Comparison of ENCODE assay signal across 14 mouse cellular contexts in genomic region chr1:84825091-84825490, GRCm38 (mm10).
"Had no signal": no experiment of that assay in that cellular context is flagged by ENCODE, and none has a peak within 500 bp of the region (broad histone marks: within the 10 kb centered on the region; RNA-seq: fewer than 3 reads in every experiment).

No protein-coding gene starts in this region.

- H3K27ac ChIP-seq: layer of hippocampus, adult 2 months; limb, embryonic 13.5 days; liver, embryonic 15.5 days; midbrain, embryonic 13.5 days; neural tube, embryonic 15.5 days; stomach, postnatal 0 days had no signal

- ATAC-seq: lung, postnatal 0 days; midbrain, embryonic 13.5 days had no signal

- H3K9ac ChIP-seq: limb, embryonic 13.5 days; liver, embryonic 15.5 days; midbrain, embryonic 13.5 days; neural tube, embryonic 15.5 days had no signal

- H3K4me2 ChIP-seq: limb, embryonic 13.5 days; liver, embryonic 11.5 days; liver, embryonic 15.5 days; midbrain, embryonic 13.5 days; neural tube, embryonic 15.5 days had no signal

- H3K4me1 ChIP-seq: limb, embryonic 13.5 days; midbrain, embryonic 13.5 days; neural tube, embryonic 15.5 days had no signal

- H3K4me3 ChIP-seq: layer of hippocampus, adult 2 months; limb, embryonic 13.5 days; liver, embryonic 15.5 days; midbrain, embryonic 13.5 days; neural tube, embryonic 15.5 days had no signal

- DNase-seq: kidney, postnatal 4 days; lung, adult 2 months; lung, postnatal 36 days; right cerebral cortex, adult 18-20 months; right cerebral cortex, postnatal 25 days; thymus, postnatal 4 days had no signal

- H3K27me3 ChIP-seq: limb, embryonic 13.5 days; liver, embryonic 15.5 days; midbrain, embryonic 13.5 days; neural tube, embryonic 15.5 days had no signal

- H3K9me3 ChIP-seq: limb, embryonic 13.5 days; liver, embryonic 15.5 days; midbrain, embryonic 13.5 days; neural tube, embryonic 15.5 days had no signal
